Mouse (Mus musculus): ENCODE results near the gene Mien1. TPM values are rescaled to one million over a fixed set of nuclear protein-coding genes. Genes with fewer than 3 reads are reported as not detected.

Gene Mien1
- polyA plus RNA-seq, 1 experiment = 197 TPM

DNA sequence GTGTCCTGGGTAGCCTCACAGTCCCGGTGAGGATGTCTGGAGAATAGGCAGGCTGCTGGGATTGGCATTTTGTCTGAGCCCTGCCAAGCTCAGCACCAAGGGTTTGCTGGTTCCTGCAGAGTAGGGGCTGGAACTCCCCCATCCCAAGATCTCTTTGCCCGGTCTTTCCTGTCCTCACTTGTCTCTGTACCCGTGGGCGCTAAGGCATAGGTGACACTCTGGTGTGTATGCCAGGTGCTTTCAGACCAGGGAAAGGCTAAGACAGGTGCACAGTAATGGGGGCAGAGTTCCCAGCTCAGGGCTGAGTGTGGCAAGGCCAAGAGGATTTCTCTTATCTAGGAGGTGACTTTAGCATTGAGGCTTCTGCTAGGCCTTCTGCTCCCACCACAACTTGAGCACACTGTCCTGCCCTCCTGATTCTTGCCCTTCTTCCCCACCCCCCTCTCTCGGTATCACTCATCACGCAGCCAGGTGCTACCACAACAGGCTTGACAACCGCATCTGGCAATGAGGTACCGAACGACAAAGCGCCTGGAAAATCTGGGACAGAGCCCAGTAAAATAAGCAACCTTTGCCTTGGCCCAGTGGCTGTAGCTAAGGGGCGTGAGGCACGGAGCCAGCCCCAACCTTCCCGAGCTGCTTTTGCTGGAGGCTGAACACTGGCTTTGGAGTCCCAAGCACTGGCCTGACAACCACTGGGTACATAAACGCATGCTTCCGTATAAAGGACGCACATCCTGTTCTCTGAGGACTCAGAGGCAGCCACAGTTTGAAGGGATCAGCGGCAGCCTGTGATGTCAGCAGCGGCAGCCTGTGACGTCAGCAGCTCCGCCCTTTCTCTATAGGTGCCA lies 11.4 kb upstream of the Mien1 start:
- Histone ChIP-seq H3K4me1 (ENCODE audit: control insufficient read depth, insufficient read depth, low read length) (no peaks in the 10 kb centered on the region), H3K4me3 (ENCODE audit: insufficient read depth, low read length) (no peak overlapping the region), H3K27ac (ENCODE audit: insufficient read depth, low read length) (no peak overlapping the region)
- no peak for TF ChIP-seq POLR2A (IDR thresholded peaks at IDR 0.05; ENCODE audit: extremely low read depth, insufficient read depth, low read length)
- TF ChIP-seq CTCF (IDR thresholded peaks at IDR 0.05; ENCODE audit: extremely low read depth, insufficient read depth, low read length) = no peak

DNA sequence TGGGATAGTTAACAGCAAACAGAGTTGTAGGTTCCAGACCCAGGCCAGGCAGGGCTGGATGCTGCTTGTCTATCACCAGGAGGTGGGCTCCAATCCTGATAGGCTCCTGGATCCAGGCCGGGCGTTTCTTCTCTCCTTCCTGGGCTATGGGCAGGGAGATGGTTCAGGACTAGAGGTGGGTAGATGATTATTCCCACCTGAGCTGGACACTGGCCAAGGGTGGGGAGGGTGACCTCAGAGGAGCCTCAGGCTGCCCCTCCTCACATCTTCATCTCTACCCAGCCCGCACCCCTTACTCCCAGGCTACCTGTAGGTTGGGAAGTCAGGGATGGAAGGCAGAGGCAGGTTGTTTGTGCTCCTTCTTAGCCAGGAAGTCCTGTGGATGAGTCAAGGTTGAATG lies 10.6 kb upstream of the Mien1 start:
- no peak for TF ChIP-seq CTCF (IDR thresholded peaks at IDR 0.05; ENCODE audit: extremely low read depth, insufficient read depth, low read length)
- TF ChIP-seq POLR2A (IDR thresholded peaks at IDR 0.05; ENCODE audit: extremely low read depth, insufficient read depth, low read length) = no peak
- no peak overlapping the region for H3K27ac ChIP-seq (ENCODE audit: insufficient read depth, low read length)
- no peaks in the 10 kb centered on the region for H3K4me1 ChIP-seq (ENCODE audit: control insufficient read depth, insufficient read depth, low read length)
- no peak overlapping the region for H3K4me3 ChIP-seq (ENCODE audit: insufficient read depth, low read length)

DNA sequence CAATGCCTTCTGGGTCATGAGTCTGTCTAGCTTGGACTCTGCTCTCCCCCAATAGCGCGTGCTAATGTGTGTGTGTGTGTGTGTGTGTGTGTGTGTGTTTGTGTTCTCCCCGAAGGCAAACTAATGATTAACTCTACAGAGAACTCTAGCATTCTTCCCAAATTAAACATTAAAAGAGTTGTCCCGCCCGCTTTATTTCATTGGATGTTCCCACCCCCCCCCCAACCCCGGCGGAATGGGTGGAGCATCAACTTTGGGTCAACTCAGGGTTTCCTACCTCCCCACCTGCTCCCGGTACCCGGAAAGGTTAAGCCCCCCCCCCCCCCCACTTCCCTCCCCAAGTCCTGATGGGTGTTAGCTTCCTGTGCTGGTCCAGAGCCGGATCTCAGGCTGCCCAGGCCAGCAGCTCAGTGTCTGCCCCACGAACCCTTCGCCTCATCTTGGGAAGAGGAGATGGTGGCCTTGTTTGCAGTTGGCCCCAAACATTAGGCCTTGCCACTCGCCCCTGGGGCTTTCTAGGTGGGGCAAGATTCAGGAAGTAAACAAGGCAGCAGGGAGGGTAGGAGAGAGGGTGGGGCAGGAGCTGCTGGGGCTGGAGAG lies 9.5 kb upstream of the Mien1 start:
- Histone ChIP-seq H3K4me3 (ENCODE audit: insufficient read depth, low read length) (no peak overlapping the region; the same call in 1 of the 2 replicates), H3K27ac (ENCODE audit: insufficient read depth, low read length) (no peak overlapping the region), H3K4me1 (ENCODE audit: control insufficient read depth, insufficient read depth, low read length) (no peaks in the 10 kb centered on the region)
- TF ChIP-seq POLR2A (IDR thresholded peaks at IDR 0.05; ENCODE audit: extremely low read depth, insufficient read depth, low read length) (no peak), CTCF (IDR thresholded peaks at IDR 0.05; ENCODE audit: extremely low read depth, insufficient read depth, low read length) (no peak)

DNA sequence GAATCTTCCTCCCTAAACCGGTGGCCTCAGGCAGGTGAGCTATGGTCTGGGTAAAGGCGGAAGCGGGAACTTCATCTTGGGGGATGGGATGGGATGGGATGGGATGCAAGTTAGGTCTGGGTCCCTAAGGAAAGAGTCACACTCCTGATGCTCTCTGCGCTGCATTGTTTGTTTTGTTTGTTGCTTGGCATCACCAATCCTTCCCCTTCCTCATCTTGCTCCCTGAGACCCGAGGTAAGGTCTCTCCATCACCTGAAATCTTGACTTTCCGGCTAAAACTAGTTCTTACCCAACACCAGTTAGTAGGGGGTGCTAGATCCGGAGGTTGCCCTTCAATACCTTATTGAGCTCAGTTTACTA lies 8.7 kb upstream of the Mien1 start:
- peak overlapping the region; percentile 21; the same call in 1 of the 2 replicates for H3K4me3 ChIP-seq (ENCODE audit: insufficient read depth, low read length)
- H3K4me1 ChIP-seq (ENCODE audit: control insufficient read depth, insufficient read depth, low read length) = no peaks in the 10 kb centered on the region
- no peak for TF ChIP-seq CTCF (IDR thresholded peaks at IDR 0.05; ENCODE audit: extremely low read depth, insufficient read depth, low read length)
- TF ChIP-seq POLR2A (IDR thresholded peaks at IDR 0.05; ENCODE audit: extremely low read depth, insufficient read depth, low read length) = no peak
- H3K27ac ChIP-seq (ENCODE audit: insufficient read depth, low read length) = no peak overlapping the region

DNA sequence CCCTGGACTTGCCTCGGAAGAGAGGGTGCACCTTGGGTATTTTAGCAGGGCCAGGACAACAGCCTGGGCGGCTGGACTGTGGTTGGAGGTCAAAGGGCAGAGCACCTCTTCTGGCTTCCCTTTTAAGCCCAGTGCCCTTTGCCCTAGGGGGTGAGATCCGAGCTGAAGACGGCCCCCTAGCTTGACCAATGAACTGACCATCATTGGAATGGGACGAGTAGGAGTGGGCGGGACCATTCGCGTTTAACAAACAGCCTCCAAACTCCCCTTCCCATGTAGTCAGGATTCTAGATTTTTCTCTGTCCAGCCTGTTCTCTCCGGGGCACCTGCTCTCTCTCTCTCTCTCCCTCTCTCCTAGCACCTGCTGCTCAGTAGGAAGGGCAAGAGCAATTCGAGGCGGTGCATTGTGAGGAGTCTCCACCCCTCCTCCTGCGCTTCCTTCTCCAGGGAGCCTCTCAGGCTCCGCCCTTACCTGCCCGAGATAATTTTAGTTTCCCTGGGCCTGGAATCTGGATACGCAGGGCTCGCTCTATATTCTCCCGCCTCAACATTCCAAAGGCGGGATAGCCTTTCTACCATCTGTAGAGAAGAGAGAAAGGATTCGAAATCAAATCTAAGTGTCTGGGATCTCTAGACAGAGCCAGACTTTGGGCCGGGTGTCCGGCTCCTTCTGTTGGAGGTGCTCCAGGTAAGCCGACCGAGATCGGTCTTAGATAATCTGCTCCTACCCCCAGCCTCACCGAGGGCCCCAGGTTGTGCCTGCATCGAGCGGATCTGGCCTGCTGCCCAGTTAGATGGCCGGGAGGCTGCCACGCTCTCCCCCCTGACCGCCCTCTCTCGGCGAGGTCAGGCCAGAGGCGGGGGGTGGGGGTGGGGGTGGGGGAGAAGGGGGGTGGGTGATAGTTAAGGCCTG lies 8.0 kb upstream of the Mien1 start:
- Histone ChIP-seq H3K27ac (ENCODE audit: insufficient read depth, low read length) (no peak overlapping the region), H3K4me1 (ENCODE audit: control insufficient read depth, insufficient read depth, low read length) (no peaks in the 10 kb centered on the region), H3K4me3 (ENCODE audit: insufficient read depth, low read length) (peak overlapping the region; percentile 21; the same call in 1 of the 2 replicates)
- TF ChIP-seq CTCF (IDR thresholded peaks at IDR 0.05; ENCODE audit: extremely low read depth, insufficient read depth, low read length) (no peak), POLR2A (IDR thresholded peaks at IDR 0.05; ENCODE audit: extremely low read depth, insufficient read depth, low read length) (no peak)

DNA sequence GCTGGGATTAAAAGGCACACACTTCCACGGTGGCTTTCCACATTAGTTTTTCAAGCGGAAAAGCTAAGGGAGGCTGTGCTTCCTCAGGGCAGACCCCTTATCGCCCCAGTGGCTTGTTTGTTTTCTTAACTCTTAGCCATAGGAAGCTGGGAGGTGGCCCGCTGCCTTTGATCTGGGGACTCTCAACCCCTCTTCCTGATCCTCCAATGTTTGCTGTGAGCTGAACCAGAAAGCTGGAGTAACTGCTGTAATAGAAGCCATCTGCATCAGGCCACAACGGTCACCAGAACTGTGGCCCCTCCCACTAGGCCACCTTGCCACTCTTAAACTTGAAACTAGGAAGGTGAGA lies 7.4 kb upstream of the Mien1 start, which contains the start of gene Grb7:
Grb7 (plus strand) TSS at position 182 of the 349 bp plus-strand sequence.
- H3K27ac ChIP-seq (ENCODE audit: insufficient read depth, low read length) = no peak within 1 kb of the TSS
- TF ChIP-seq POLR2A (IDR thresholded peaks at IDR 0.05; ENCODE audit: extremely low read depth, insufficient read depth, low read length) (no peak), CTCF (IDR thresholded peaks at IDR 0.05; ENCODE audit: extremely low read depth, insufficient read depth, low read length) (no peak)
- peak within 1 kb of the TSS; percentile 21; the same call in 1 of the 2 replicates for H3K4me3 ChIP-seq (ENCODE audit: insufficient read depth, low read length)
- H3K4me1 ChIP-seq (ENCODE audit: control insufficient read depth, insufficient read depth, low read length) = no peaks in the 10 kb centered on the region

DNA sequence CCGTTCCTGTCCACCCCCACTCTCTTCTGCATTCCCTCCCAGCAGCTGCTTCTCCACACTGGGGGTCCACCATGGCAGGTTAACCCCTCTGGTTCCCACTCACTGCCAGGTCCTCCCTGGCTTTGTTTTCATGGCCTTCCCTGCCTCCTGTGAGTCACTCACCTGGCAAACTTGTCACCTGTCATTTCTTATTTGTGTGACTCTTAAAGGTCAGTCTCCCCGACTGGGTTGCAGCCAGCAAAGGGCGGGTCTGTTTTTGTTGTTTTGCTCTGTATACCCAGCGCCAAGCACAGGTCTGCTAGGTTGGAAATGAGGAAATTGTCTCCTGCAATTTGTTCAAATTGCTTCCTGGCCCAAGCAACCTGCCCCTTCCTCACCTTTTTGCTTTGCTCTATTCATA lies 6.9 kb upstream of the Mien1 start:
- Histone ChIP-seq H3K4me1 (ENCODE audit: control insufficient read depth, insufficient read depth, low read length) (no peaks in the 10 kb centered on the region), H3K27ac (ENCODE audit: insufficient read depth, low read length) (no peak overlapping the region), H3K4me3 (ENCODE audit: insufficient read depth, low read length) (no peak overlapping the region)
- TF ChIP-seq CTCF (IDR thresholded peaks at IDR 0.05; ENCODE audit: extremely low read depth, insufficient read depth, low read length) (no peak), POLR2A (IDR thresholded peaks at IDR 0.05; ENCODE audit: extremely low read depth, insufficient read depth, low read length) (no peak)

DNA sequence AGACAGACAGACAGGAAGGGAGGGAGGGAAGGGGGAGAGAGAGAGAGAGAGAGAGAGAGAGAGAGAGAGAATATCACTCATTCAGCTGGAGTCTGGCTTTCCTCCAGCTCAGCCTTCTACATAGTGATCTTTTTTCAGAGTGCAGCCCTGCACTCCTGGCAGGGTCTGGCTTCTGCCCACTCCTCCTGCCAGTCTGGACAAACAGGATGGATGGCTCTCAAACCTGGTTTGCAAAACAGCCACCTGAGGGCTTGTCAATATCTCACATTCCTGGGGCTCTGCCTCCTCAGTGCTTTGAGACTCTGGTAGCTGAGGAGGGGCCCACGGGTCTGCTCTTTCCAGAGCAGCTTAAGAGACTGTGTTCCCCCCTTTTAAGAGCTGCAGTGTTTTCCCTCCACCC lies 6.4 kb upstream of the Mien1 start:
- Histone ChIP-seq H3K4me1 (ENCODE audit: control insufficient read depth, insufficient read depth, low read length) (no peaks in the 10 kb centered on the region), H3K27ac (ENCODE audit: insufficient read depth, low read length) (no peak overlapping the region), H3K4me3 (ENCODE audit: insufficient read depth, low read length) (no peak overlapping the region)
- no peak for TF ChIP-seq POLR2A (IDR thresholded peaks at IDR 0.05; ENCODE audit: extremely low read depth, insufficient read depth, low read length)
- TF ChIP-seq CTCF (IDR thresholded peaks at IDR 0.05; ENCODE audit: extremely low read depth, insufficient read depth, low read length) = no peak

DNA sequence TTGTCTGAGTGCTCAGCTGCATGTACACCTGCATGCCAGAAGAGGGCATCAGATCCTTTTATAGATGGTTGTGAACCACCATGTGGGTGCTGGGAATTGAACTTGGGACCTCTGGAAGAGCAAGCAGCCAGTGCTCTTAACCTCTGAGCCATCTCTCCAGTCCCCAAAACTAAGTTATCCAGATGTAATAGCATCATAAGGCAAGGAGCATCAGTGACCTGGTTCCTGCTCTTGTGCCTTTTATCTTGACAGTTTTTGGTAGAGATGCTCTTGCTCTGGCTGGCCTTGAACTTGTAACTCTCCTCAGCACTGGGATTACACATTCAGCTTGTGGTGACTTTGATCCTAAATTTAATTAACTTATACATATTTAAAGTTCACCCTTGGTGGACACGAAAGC lies 4.9 kb upstream of the Mien1 start:
- TF ChIP-seq CTCF (IDR thresholded peaks at IDR 0.05; ENCODE audit: extremely low read depth, insufficient read depth, low read length) = no peak
- no peak for TF ChIP-seq POLR2A (IDR thresholded peaks at IDR 0.05; ENCODE audit: extremely low read depth, insufficient read depth, low read length)

More for the DNA sequence above, 4.9 kb upstream of the Mien1 start:
- H3K27ac ChIP-seq (ENCODE audit: insufficient read depth, low read length) = no peak overlapping the region
- no peaks in the 10 kb centered on the region for H3K4me1 ChIP-seq (ENCODE audit: control insufficient read depth, insufficient read depth, low read length)
- H3K4me3 ChIP-seq (ENCODE audit: insufficient read depth, low read length) = no peak overlapping the region
